Mouse (Mus musculus) urinary bladder, adult 18-20 months (tissue): ENCODE data around the gene Ptma.

Experiments used
- DNase-seq, 2 experiments: peaks; one replicate each; pipeline ENCODE4 v3.0.0; 2022; ENCODE audit warnings: low spot score in 2 of 2, mixed read lengths in 2 of 2

Gene Ptma

GRCm38 (mm10) chr1:86515715-86516410 is 10.7 kb upstream of the Ptma start:
- DNase-seq: no peak

- no peak for DNase-seq
Measured at GRCm38 (mm10) chr1:86517076-86517475, 9.4 kb upstream of the Ptma start.

- DNase-seq: no peak
Measured at GRCm38 (mm10) chr1:86520361-86520760, 6.2 kb upstream of the Ptma start.

GRCm38 (mm10) chr1:86522286-86522871 is 4.1 kb upstream of the Ptma start:
- DNase-seq: peak; percentile 55 to 81

GRCm38 (mm10) chr1:86523776-86524618 is 2.5 kb upstream of the Ptma start:
- DNase-seq: no peak

- peak; percentile 99 for DNase-seq
Measured at GRCm38 (mm10) chr1:86524619-86525498, 1.7 kb upstream of the Ptma start.

GRCm38 (mm10) chr1:86525499-86526115 is 919 bp upstream of the Ptma start:
- DNase-seq: peak in 1 of 2 experiments; percentile 78

- peak; percentile 22 to 39 for DNase-seq
Measured at GRCm38 (mm10) chr1:86526789-86527598, 468 bp downstream of the Ptma start.

- peak; percentile 85 to 91 for DNase-seq
Measured at GRCm38 (mm10) chr1:86527599-86528486, 1.3 kb downstream of the Ptma start.

GRCm38 (mm10) chr1:86528571-86529180 is 2.1 kb downstream of the Ptma start:
- peak; percentile 48 to 81 for DNase-seq

GRCm38 (mm10) chr1:86529590-86529989 is 3.1 kb downstream of the Ptma start:
- no peak for DNase-seq

GRCm38 (mm10) chr1:86530871-86531546 is 4.5 kb downstream of the Ptma start:
- no peak for DNase-seq

- no peak for DNase-seq
Measured at GRCm38 (mm10) chr1:86531547-86532321, 5.2 kb downstream of the Ptma start.

GRCm38 (mm10) chr1:86532362-86533051 is 6.0 kb downstream of the Ptma start:
- DNase-seq: peak; percentile 83 to 87

- DNase-seq: no peak
Measured at GRCm38 (mm10) chr1:86533411-86534130, 7.0 kb downstream of the Ptma start.

- no peak for DNase-seq
Measured at GRCm38 (mm10) chr1:86538383-86538782, 11.9 kb downstream of the Ptma start.
